Mouse (Mus musculus) hindbrain, postnatal 0 days (tissue): ENCODE measurements around the gene Kcnj6. TPM values are rescaled to one million over a fixed set of nuclear protein-coding genes. Genes with fewer than 3 reads are reported as not detected.
A peak's percentile ranks its signal among the peaks of the same experiment; 100 is the strongest.

Experiments
- ATAC-seq: fragments of 200-750 bp; cut with Nextera tagmentation; 2 replicates; pipeline ENCODE4 v1.8.0; 2017; ENCODE audit warnings: mild to moderate bottlenecking, moderate TSS enrichment, moderate library complexity
- DNase-seq: peaks from one replicate; pipeline ENCODE4 v3.0.0-alpha.2; 2015; ENCODE audit warnings: low spot score
- H3K27ac ChIP-seq: fragments of 300-500 bp; sonication (generic); 2 replicates; pipeline ENCODE4 v1.5.1; 2014; ENCODE audit warnings: mild to moderate bottlenecking
- H3K27me3 ChIP-seq: fragments of 300-500 bp; sonication (generic); 2 replicates; pipeline ENCODE4 v1.6.1; 2014; ENCODE audit warnings: low read length, mixed read lengths; ENCODE audit not compliant: insufficient read depth
- H3K36me3 ChIP-seq: fragments of 300-500 bp; sonication (generic); 2 replicates; pipeline ENCODE4 v1.6.1; 2014; ENCODE audit warnings: low read length, mixed read lengths; ENCODE audit not compliant: insufficient read depth
- H3K4me1 ChIP-seq: fragments of 300-500 bp; sonication (generic); 2 replicates; pipeline ENCODE4 v1.6.1; 2014; ENCODE audit warnings: antibody characterized with exemption, low read length, mixed read lengths; ENCODE audit not compliant: insufficient read depth
- H3K4me2 ChIP-seq: fragments of 300-500 bp; sonication (generic); 2 replicates; pipeline ENCODE4 v1.6.1; 2014; ENCODE audit warnings: low read depth, mild to moderate bottlenecking, low read length, moderate library complexity, mixed read lengths
- H3K4me3 ChIP-seq: fragments of 300-500 bp; sonication (generic); 2 replicates; pipeline ENCODE4 v1.5.1; 2014; ENCODE audit warnings: low read length
- H3K9ac ChIP-seq: fragments of 300-500 bp; sonication (generic); replicated peaks from 2 replicates; pipeline ENCODE4 v1.6.1; 2014; ENCODE audit warnings: mild to moderate bottlenecking, low read length, moderate library complexity, mixed read lengths
- H3K9me3 ChIP-seq: fragments of 300-500 bp; sonication (generic); 2 replicates; pipeline ENCODE4 v1.6.1; 2016; ENCODE audit warnings: low read length, mixed read lengths
- CTCF ChIP-seq: IDR thresholded peaks from 2 replicates; pipeline ENCODE4 v1.5.1; 2016; ENCODE audit warnings: antibody characterized with exemption, control low read depth, low read depth
- WGBS: fragments of 180-500 bp; shearing (Covaris S2); extraction: QIAGEN DNeasy Blood & Tissue Kit; methylation state at CpG from one replicate; pipeline ENCODE4 v1.1.7; 2014; 5-methylcytosine and 5-hydroxymethylcytosine counted together
- polyA plus RNA-seq: library from polyadenylated mRNA; unstranded; fragments of >200 nt; fragmentation: Nextera tagmentation; extraction: Ambion mirVana; gene quantifications from 2 replicates; pipeline ENCODE4 v1.2.1, GENCODE M21; 2015
- total RNA-seq: library from RNA; depleted of rRNA; stranded (reverse); fragments of >200 nt; gene quantifications from 2 replicates; pipeline ENCODE4 v1.2.3, GENCODE M21; 2014

Kcnj6 gene
- total and polyA plus RNA-seq, 2 experiments from 2014 or later, result 4.3 to 18.3 TPM

DNA sequence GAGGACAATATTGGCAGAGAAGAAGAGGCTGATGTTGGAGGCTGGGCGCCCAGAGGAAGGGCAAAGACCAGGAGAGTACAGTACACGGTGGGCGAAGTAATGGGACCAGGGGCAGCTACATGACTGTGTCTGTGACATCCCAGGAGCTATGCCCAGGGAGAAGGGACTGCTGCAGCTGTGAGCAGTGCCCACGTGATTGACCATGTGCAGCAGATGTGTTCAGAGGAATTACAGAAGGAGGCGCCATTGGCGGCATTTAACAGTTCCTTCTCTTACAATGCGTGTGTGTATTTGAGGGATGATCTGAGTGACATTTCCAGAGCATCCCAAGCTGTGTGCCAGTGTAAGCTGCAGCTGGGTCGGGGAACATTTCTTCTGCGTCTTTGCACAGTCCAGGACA, 159.6 kb downstream of the Kcnj6 start:
- Histone ChIP-seq H3K9ac (no peak overlapping the region), H3K9me3 (no peaks in the 10 kb centered on the region), H3K4me3 (no peak overlapping the region), H3K27ac (no peak overlapping the region), H3K27me3 (no peaks in the 10 kb centered on the region), H3K36me3 (no peaks in the 10 kb centered on the region), H3K4me2 (no peak overlapping the region), H3K4me1 (no peaks in the 10 kb centered on the region)
- DNase-seq (peak; percentile 42), ATAC-seq (peak; percentile 66)
- TF ChIP-seq CTCF, result peak; percentile 30
- 75% methylated on average over 9 of the region's 9 CpGs for WGBS

DNA sequence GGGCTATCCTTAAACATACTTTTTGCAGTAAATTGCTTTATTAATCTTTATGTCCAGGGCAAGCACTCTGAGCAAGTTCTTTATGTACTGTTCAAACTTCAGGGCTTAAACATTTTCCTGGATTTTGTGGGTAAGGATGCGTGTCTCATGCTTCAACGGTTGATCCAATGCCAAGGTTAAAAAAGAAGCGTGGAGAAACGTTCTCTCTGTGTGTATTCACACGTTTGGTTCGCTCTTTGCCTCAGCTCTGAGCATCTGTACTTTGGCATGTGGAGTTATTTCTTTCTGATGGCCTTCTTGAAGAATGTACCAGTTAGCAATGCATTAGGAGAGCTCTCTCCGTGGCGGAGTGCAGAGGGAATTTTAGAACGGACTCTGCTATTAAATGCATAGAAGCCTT, 163.0 kb downstream of the Kcnj6 start:
- no peaks in the 10 kb centered on the region for H3K4me1 ChIP-seq
- no peak overlapping the region for H3K4me3 ChIP-seq
- no peaks in the 10 kb centered on the region for H3K36me3 ChIP-seq
- no peak overlapping the region for H3K4me2 ChIP-seq
- no peak overlapping the region for H3K9ac ChIP-seq
- ATAC-seq (no peak), DNase-seq (no peak)
- H3K27me3 ChIP-seq, result no peaks in the 10 kb centered on the region
- 63% methylated on average over 9 of the region's 9 CpGs for WGBS
- no peak overlapping the region for H3K27ac ChIP-seq
- H3K9me3 ChIP-seq, result no peaks in the 10 kb centered on the region
- TF ChIP-seq CTCF, result no peak

DNA sequence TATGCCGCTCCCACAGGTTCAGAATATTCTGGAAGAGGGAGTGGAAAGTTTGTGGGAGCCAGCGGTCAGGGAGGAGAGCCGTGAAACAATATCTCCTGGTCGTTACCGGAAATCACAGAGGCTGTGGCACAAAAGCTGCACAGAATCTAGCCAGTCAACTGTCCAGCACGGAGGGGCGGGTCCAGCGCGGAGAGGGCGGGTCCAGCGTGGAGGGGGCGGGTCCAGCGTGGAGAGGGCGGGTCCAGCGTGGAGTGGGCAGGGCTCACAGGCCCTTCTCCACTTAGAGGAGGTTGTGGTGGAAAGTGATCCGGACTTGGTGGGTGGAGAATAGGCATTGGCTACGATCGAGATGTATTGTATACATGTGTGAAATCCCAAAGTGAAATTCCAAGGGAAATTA, 169.3 kb downstream of the Kcnj6 start:
- H3K9ac ChIP-seq, result no peak overlapping the region
- DNase-seq, result no peak
- WGBS, result 96% methylated on average over 18 of the region's 18 CpGs
- H3K4me3 ChIP-seq, result no peak overlapping the region
- ATAC-seq, result no peak
- TF ChIP-seq CTCF, result no peak
- no peaks in the 10 kb centered on the region for H3K36me3 ChIP-seq
- H3K27me3 ChIP-seq, result no peaks in the 10 kb centered on the region
- H3K4me1 ChIP-seq, result peaks cover 7% of the 10 kb centered on the region; the same call in 1 of the 2 replicates
- H3K4me2 ChIP-seq, result no peak overlapping the region
- H3K9me3 ChIP-seq, result no peaks in the 10 kb centered on the region
- H3K27ac ChIP-seq, result 0 out of 2 replicates have a peak overlapping the region, but pooled peaks have one; percentile 42

DNA sequence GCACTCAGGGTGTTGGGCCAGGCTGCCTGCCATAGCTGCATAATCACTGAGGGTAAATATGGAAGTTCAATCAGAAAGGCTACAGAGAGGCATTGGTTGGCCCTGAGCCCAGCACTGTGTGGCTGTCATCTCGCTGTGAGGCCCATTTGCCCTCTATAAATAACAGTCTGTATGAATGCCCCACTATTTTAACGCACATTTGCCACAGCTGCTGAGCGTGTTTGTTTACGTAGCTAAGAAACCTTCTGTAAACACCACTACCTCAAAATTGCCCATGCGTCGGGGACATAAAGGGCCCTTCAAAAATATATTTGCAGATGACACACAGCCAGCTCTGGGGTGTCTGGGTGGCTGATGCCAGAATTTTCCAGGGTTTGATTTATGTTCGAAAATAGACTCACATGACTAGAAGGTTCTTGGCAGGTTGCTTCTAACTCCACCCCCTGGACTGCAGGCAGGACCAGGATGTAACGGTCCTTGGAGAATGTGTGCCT, 170.4 kb downstream of the Kcnj6 start:
- WGBS, result 31% methylated on average over 8 of the region's 8 CpGs
- Histone ChIP-seq H3K27ac (peak overlapping the region; percentile 42; the same call in 1 of the 2 replicates), H3K27me3 (no peaks in the 10 kb centered on the region), H3K9me3 (no peaks in the 10 kb centered on the region), H3K9ac (no peak overlapping the region), H3K4me1 (peaks cover 7% of the 10 kb centered on the region; the same call in 1 of the 2 replicates), H3K4me2 (no peak overlapping the region), H3K4me3 (no peak overlapping the region), H3K36me3 (no peaks in the 10 kb centered on the region)
- DNase-seq (peak; percentile 68), ATAC-seq (peak; percentile 89)
- TF ChIP-seq CTCF, result no peak

DNA sequence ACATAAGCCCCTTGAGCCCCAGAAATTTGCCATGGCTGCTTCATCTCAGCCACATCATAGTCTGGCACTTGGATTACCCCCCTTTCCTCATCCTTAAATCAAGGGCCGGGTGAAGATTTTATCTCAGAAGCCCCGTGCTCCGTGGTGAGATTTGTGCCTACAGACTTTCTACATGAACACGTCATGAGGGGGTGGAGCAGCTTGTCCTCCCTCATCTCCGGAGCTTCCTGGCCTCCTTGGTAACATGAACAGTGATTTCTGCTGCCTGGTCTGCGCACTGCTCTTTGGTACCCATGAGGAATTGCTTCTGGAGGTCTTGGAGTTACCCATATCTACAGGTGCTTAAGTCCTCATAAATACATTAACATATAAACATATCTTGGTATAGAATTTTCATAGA, 172.2 kb downstream of the Kcnj6 start:
- TF ChIP-seq CTCF, result no peak
- Histone ChIP-seq H3K4me1 (peaks cover 7% of the 10 kb centered on the region; the same call in 1 of the 2 replicates), H3K36me3 (no peaks in the 10 kb centered on the region), H3K27ac (no peak overlapping the region), H3K4me3 (no peak overlapping the region), H3K9ac (no peak overlapping the region), H3K9me3 (no peaks in the 10 kb centered on the region), H3K4me2 (no peak overlapping the region), H3K27me3 (no peaks in the 10 kb centered on the region)
- no peak for DNase-seq
- 88% methylated on average over 6 of the region's 6 CpGs for WGBS
- ATAC-seq, result no peak

DNA sequence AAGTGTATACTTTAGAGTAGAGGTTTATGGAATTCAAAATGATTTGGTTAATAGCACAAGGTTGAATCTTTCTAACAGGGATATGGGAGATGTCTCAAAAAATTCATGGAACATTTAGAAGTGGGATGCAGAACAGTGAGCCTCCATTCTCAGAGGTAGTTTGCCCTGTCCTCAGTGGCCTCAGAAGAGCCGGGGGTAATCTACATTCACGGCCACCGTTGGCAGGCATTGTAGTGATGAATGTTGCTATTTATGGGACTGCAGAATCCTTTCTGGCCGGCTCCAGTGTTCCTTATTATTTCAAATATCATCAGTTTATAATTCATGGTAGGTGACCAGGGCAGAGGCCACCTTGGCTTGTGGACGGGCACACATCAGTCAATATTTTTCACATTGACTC, 174.9 kb downstream of the Kcnj6 start:
- Histone ChIP-seq H3K4me2 (no peak overlapping the region), H3K9ac (no peak overlapping the region), H3K36me3 (no peaks in the 10 kb centered on the region), H3K4me3 (no peak overlapping the region), H3K4me1 (peaks cover 7% of the 10 kb centered on the region; the same call in 1 of the 2 replicates), H3K27ac (no peak overlapping the region), H3K27me3 (no peaks in the 10 kb centered on the region), H3K9me3 (no peaks in the 10 kb centered on the region)
- ATAC-seq, result no peak
- 78% methylated on average over 5 of the region's 5 CpGs for WGBS
- no peak for TF ChIP-seq CTCF
- DNase-seq, result no peak

DNA sequence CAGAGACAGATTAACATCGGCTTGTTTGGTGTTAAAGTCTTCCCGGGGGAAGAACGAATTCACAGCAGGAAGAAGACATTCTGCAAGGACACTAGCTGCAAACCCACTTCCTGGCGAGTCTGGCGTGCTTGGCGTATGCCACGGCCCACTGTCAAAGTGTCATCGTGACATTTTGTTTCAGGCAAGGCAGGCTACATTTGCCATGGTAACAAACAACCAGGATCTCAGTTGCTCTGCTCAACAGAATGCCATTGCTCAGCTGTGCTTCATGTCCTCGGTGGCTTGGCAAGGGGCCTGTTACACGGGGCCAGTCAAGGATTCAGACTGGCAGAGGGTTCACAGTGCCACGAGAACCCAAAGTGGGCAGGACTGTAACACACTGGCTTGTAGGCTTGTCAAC, 175.9 kb downstream of the Kcnj6 start:
- 59% methylated on average over 11 of the region's 11 CpGs for WGBS
- DNase-seq (no peak), ATAC-seq (no peak)
- Histone ChIP-seq H3K4me3 (no peak overlapping the region), H3K9ac (no peak overlapping the region), H3K27ac (no peak overlapping the region), H3K27me3 (no peaks in the 10 kb centered on the region), H3K4me1 (0 out of 2 replicates have a peak, but pooled peaks cover 2% of the 10 kb centered on the region), H3K9me3 (no peaks in the 10 kb centered on the region), H3K4me2 (no peak overlapping the region), H3K36me3 (no peaks in the 10 kb centered on the region)
- no peak for TF ChIP-seq CTCF
